Comparison of ENCODE assay signal across 9 mouse cellular contexts in genomic region chr12:113148381-113149035, GRCm38 (mm10). TPM values are rescaled to one million over a fixed set of nuclear protein-coding genes. Genes with fewer than 3 reads are reported as not detected.
A peak's percentile ranks its signal among the peaks of the same experiment; 100 is the strongest.
DNase-seq lines count a peak whose midpoint lies in the region; ATAC-seq and TF ChIP-seq lines count a peak whose summit lies in the region.
"Had no signal": no experiment of that assay in that cellular context is flagged by ENCODE, and none has a peak within 500 bp of the region (broad histone marks: within the 10 kb centered on the region; RNA-seq: fewer than 3 reads in every experiment).

No protein-coding gene starts in this region.

- H3K36me3 ChIP-seq in C2C12 (ENCODE audit: control insufficient read depth, insufficient read depth): peaks cover 31% of the 10 kb centered on the region
- H3K36me3 ChIP-seq in heart, embryonic 13.5 days: peaks cover 29% of the 10 kb centered on the region
- 0 out of 2 replicates have a peak, but pooled peaks cover 3% of the 10 kb centered on the region for H3K36me3 ChIP-seq in liver, postnatal 0 days (replicated peaks; ENCODE audit: insufficient read depth, low read length)

- H3K9me3 ChIP-seq in heart, embryonic 13.5 days: no peaks in the 10 kb centered on the region
- H3K9me3 ChIP-seq in liver, postnatal 0 days (ENCODE audit: low read length): no peaks in the 10 kb centered on the region

- no peak overlapping the region for H3K4me3 ChIP-seq in C2C12 (ENCODE audit: insufficient read depth, poor library complexity, severe bottlenecking)
- no peak overlapping the region for H3K4me3 ChIP-seq in heart, embryonic 13.5 days
- no peak overlapping the region for H3K4me3 ChIP-seq in liver, postnatal 0 days (ENCODE audit: low read depth, low read length)
- H3K4me3 ChIP-seq in left cerebral cortex, adult 2 months: no peak overlapping the region

- H3K4me2 ChIP-seq in heart, embryonic 13.5 days: no peak overlapping the region
- H3K4me2 ChIP-seq in liver, postnatal 0 days (ENCODE audit: low read depth, low read length): no peak overlapping the region

- intact Hi-C loops in left cerebral cortex, postnatal 36 days (cut with DNase I): no loop called here
- intact Hi-C loops in left cerebral cortex, adult 2 months (cut with DNase I): loop anchor here (5.0 kb wide), 1 partner anchor 39 kb away; the partner anchor contains the start of gene Tmem121

- ATAC-seq in heart, embryonic 13.5 days (ENCODE audit: extremely low read depth, insufficient number of reproducible peaks, low FRiP score, low TSS enrichment): no peak
- ATAC-seq in liver, postnatal 0 days: peak; percentile 44

- H3K4me1 ChIP-seq in heart, embryonic 13.5 days: peaks cover 91% of the 10 kb centered on the region
- peaks cover 37% of the 10 kb centered on the region for H3K4me1 ChIP-seq in liver, postnatal 0 days (ENCODE audit: insufficient read depth)

- 44% methylated on average over 16 of the region's 16 CpGs for WGBS in heart, embryonic 13.5 days
- WGBS in liver, postnatal 0 days (ENCODE audit: insufficient replicate concordance): 37% methylated on average over 16 of the region's 16 CpGs

- H3K79me3 ChIP-seq in C2C12 (ENCODE audit: low read depth): peaks cover 23% of the 10 kb centered on the region

- no peaks in the 10 kb centered on the region for H3K27me3 ChIP-seq in C2C12 (ENCODE audit: control insufficient read depth, insufficient read depth, insufficient read length)
- H3K27me3 ChIP-seq in heart, embryonic 13.5 days (replicated peaks): no peaks in the 10 kb centered on the region
- H3K27me3 ChIP-seq in liver, postnatal 0 days (ENCODE audit: insufficient read depth, low read length): peaks cover 20% of the 10 kb centered on the region
- H3K27me3 ChIP-seq: Patski had no signal

- peak overlapping the region; percentile 74; the same call in 1 of the 2 replicates for H3K27ac ChIP-seq in heart, embryonic 13.5 days (replicated peaks)
- H3K27ac ChIP-seq in liver, postnatal 0 days (ENCODE audit: low read depth): no peak overlapping the region
- no peak overlapping the region for H3K27ac ChIP-seq in left cerebral cortex, adult 2 months

- TF ChIP-seq CTCF in C2C12 (IDR thresholded peaks at IDR 0.05; ENCODE audit: control insufficient read depth, insufficient read depth, insufficient read length): peak; percentile 63
- peak; percentile 53 for TF ChIP-seq CTCF in liver, postnatal 0 days (IDR thresholded peaks at IDR 0.05; ENCODE audit: low read depth)
- TF ChIP-seq CTCF in left cerebral cortex, adult 2 months (IDR thresholded peaks at IDR 0.05): no peak; the same call in 1 of the 2 replicates

- no peak overlapping the region for H3ac ChIP-seq in C2C12 (ENCODE audit: control insufficient read depth, insufficient read length, low read depth)

- H3K9ac ChIP-seq in heart, embryonic 13.5 days: no peak overlapping the region
- no peak overlapping the region for H3K9ac ChIP-seq in liver, postnatal 0 days (replicated peaks)

- peak; percentile 51 for DNase-seq in cerebellum, adult 11-12 months
- DNase-seq in cerebellum, postnatal 4 days (ENCODE audit: low spot score in 2 of 2): no peak
- DNase-seq in liver, postnatal 0 days: peak; percentile 73
- DNase-seq in left cerebral cortex, postnatal 36 days (ENCODE audit: low spot score in 2 of 2): no peak
- no peak for DNase-seq in left cerebral cortex, adult 2 months (ENCODE audit: extremely low spot score in 1 of 2, low spot score in 2 of 2)
- DNase-seq in layer of hippocampus, adult 9-11 months: no peak

- no peak for TF ChIP-seq EP300 in liver, postnatal 0 days (IDR thresholded peaks at IDR 0.05; ENCODE audit: low read depth)

- H3K79me2 ChIP-seq in C2C12 (ENCODE audit: control insufficient read depth, insufficient read depth): peaks cover 42% of the 10 kb centered on the region

TF ChIP-seq in C2C12, 6 proteins besides CTCF, POLR2A, EP300 and RAD21:
- TF ChIP-seq FOSL1 (IDR thresholded peaks at IDR 0.05; ENCODE audit: insufficient read depth, low read length, poor library complexity, severe bottlenecking): no peak
- TF ChIP-seq USF1 (IDR thresholded peaks at IDR 0.05; ENCODE audit: low read depth): peak; percentile 46

RNA-seq across cellular contexts. Expression of gene Crip1, which starts 2.4 kb away (rescaled TPM):
- 1,644 TPM for polyA plus RNA-seq in C2C12 (2012; fragmentation: generic; extraction: Trizol)
- polyA plus RNA-seq in heart, embryonic 13.5 days (2015; fragmentation: Nextera tagmentation; extraction: Ambion mirVana): 408 and 464 TPM in 2 replicates
- polyA plus RNA-seq in liver, postnatal 0 days (2015; fragmentation: Nextera tagmentation; extraction: Ambion mirVana): 174 and 181 TPM in 2 replicates
- total RNA-seq in left cerebral cortex, postnatal 36 days (2021): 10 to 100 TPM; 12.9 to 14.2 TPM
- 10 to 100 TPM; 14.4 to 15.0 TPM for total RNA-seq in left cerebral cortex, adult 2 months (2021)

RNA-seq across cellular contexts. Expression of gene Tedc1, which starts 7.7 kb away (rescaled TPM):
- polyA plus RNA-seq in C2C12 (2012; fragmentation: generic; extraction: Trizol): 23.8 TPM
- polyA plus RNA-seq in heart, embryonic 13.5 days (2015; fragmentation: Nextera tagmentation; extraction: Ambion mirVana): 20.6 and 21.8 TPM in 2 replicates
- 3.9 and 4.6 TPM in 2 replicates for polyA plus RNA-seq in liver, postnatal 0 days (2015; fragmentation: Nextera tagmentation; extraction: Ambion mirVana)
- 1 to 10 TPM; 1.5 to 2.1 TPM for total RNA-seq in left cerebral cortex, postnatal 36 days (2021)
- 1 to 10 TPM; 1.7 to 2.2 TPM for total RNA-seq in left cerebral cortex, adult 2 months (2021)

RNA-seq across cellular contexts. Expression of gene Crip2, which starts 8.5 kb away (rescaled TPM):
- 775 TPM for polyA plus RNA-seq in C2C12 (2012; fragmentation: generic; extraction: Trizol)
- polyA plus RNA-seq in heart, embryonic 13.5 days (2015; fragmentation: Nextera tagmentation; extraction: Ambion mirVana): 1,302 and 1,499 TPM in 2 replicates
- 65.1 and 67.4 TPM in 2 replicates for polyA plus RNA-seq in liver, postnatal 0 days (2015; fragmentation: Nextera tagmentation; extraction: Ambion mirVana)
- 100 to 1,000 TPM; 154 to 164 TPM for total RNA-seq in left cerebral cortex, postnatal 36 days (2021)
- 100 to 1,000 TPM; 143 to 148 TPM for total RNA-seq in left cerebral cortex, adult 2 months (2021)

RNA-seq across cellular contexts. Expression of gene Tmem121, which starts 37.2 kb away (rescaled TPM):
- 6.3 TPM for polyA plus RNA-seq in C2C12 (2012; fragmentation: generic; extraction: Trizol)
- 2.8 and 3.1 TPM in 2 replicates for polyA plus RNA-seq in heart, embryonic 13.5 days (2015; fragmentation: Nextera tagmentation; extraction: Ambion mirVana)
- 0.20 and 0.21 TPM in 2 replicates for polyA plus RNA-seq in liver, postnatal 0 days (2015; fragmentation: Nextera tagmentation; extraction: Ambion mirVana)
- 10 to 100 TPM; 24.9 to 31.1 TPM for total RNA-seq in left cerebral cortex, postnatal 36 days (2021)
- 10 to 100 TPM; 27.8 to 28.6 TPM for total RNA-seq in left cerebral cortex, adult 2 months (2021)

RNA-seq across cellular contexts. Expression of gene Mta1, which starts 50.4 kb away (rescaled TPM):
- polyA plus RNA-seq in C2C12 (2012; fragmentation: generic; extraction: Trizol): 90.8 TPM
- 11.2 and 11.9 TPM in 2 replicates for polyA plus RNA-seq in heart, embryonic 13.5 days (2015; fragmentation: Nextera tagmentation; extraction: Ambion mirVana)
- polyA plus RNA-seq in liver, postnatal 0 days (2015; fragmentation: Nextera tagmentation; extraction: Ambion mirVana): 3.6 and 3.9 TPM in 2 replicates
- 10 to 100 TPM; 79.8 to 80.2 TPM for total RNA-seq in left cerebral cortex, postnatal 36 days (2021)
- 10 to 100 TPM; 72.9 to 76.5 TPM for total RNA-seq in left cerebral cortex, adult 2 months (2021)

Comparison
In these comparisons a context has a peak if more than half of its experiments do, and no peak if none do; other contexts are left out.
1. DNase-seq: peak in cerebellum, adult 11-12 months (single experiment) and liver, postnatal 0 days (single experiment); none in cerebellum, postnatal 4 days (0 of 2), left cerebral cortex, postnatal 36 days (0 of 2), left cerebral cortex, adult 2 months (0 of 2) and layer of hippocampus, adult 9-11 months (single experiment).
2. RNA of gene Crip2, which starts 8.5 kb away (polyA plus RNA-seq): 1,302 to 1,499 TPM in heart, embryonic 13.5 days and 775 TPM in C2C12 (single experiment); 65.1 to 67.4 TPM in liver, postnatal 0 days; every median in the first group is over 10 times any median in the second.